ENCODE assay signal across 33 mouse cellular contexts in genomic region chr9:54944467-54944866, GRCm38 (mm10). TPM values are rescaled to one million over a fixed set of nuclear protein-coding genes. Genes with fewer than 3 reads are reported as not detected.
A peak's percentile ranks its signal among the peaks of the same experiment; 100 is the strongest.
DNase-seq lines count a peak whose midpoint lies in the region; ATAC-seq and TF ChIP-seq lines count a peak whose summit lies in the region.
"Had no signal": no experiment of that assay in that cellular context is flagged by ENCODE, and none has a peak within 500 bp of the region (broad histone marks: within the 10 kb centered on the region; RNA-seq: fewer than 3 reads in every experiment).

No protein-coding gene starts in this region.

- 62% methylated on average over 2 of the region's 2 CpGs for WGBS in hindbrain, postnatal 0 days
- 79% methylated on average over 2 of the region's 2 CpGs for WGBS in hindbrain, embryonic 13.5 days
- 71% methylated on average over 2 of the region's 2 CpGs for WGBS in midbrain, postnatal 0 days
- 71% methylated on average over 2 of the region's 2 CpGs for WGBS in midbrain, embryonic 13.5 days

- DNase-seq in adrenal gland, postnatal 14 days: peak; percentile 10
- no peak for DNase-seq in adrenal gland, postnatal 4 days (ENCODE audit: low spot score in 2 of 2)
- no peak for DNase-seq in hindbrain, postnatal 0 days (ENCODE audit: low spot score)
- DNase-seq in midbrain, postnatal 0 days (ENCODE audit: low spot score): no peak
- no peak for DNase-seq in layer of hippocampus, adult 18-20 months (ENCODE audit: low spot score in 2 of 2)
- no peak for DNase-seq in right cerebral cortex, postnatal 25 days
- DNase-seq: adrenal gland, adult 2 months; cerebellum, adult 8-10 months; cerebellum, postnatal 25 days; gastrocnemius, postnatal 36 days; heart, postnatal 36 days; kidney, postnatal 25 days; layer of hippocampus, postnatal 36 days; left cerebral cortex, postnatal 4 days; lung, adult 2 months; lung, postnatal 10 days; midbrain, embryonic 14.5 days; retina, postnatal 1 day; right cerebral cortex, postnatal 14 days; spleen, adult 18-20 months; thymus, adult 18-20 months; thymus, postnatal 25 days had no signal

- TF ChIP-seq CTCF in hindbrain, postnatal 0 days (IDR thresholded peaks at IDR 0.05; ENCODE audit: low read depth): 0 out of 2 replicates have a peak, but pooled peaks have one; percentile 8
- 0 out of 2 replicates have a peak, but pooled peaks have one; percentile 12 for TF ChIP-seq CTCF in midbrain, postnatal 0 days (IDR thresholded peaks at IDR 0.05)

- no peak overlapping the region for H3K27ac ChIP-seq in hindbrain, postnatal 0 days
- H3K27ac ChIP-seq in hindbrain, embryonic 13.5 days: no peak overlapping the region
- H3K27ac ChIP-seq in midbrain, postnatal 0 days (ENCODE audit: low read depth, low read length): no peak overlapping the region
- no peak overlapping the region for H3K27ac ChIP-seq in midbrain, embryonic 13.5 days
- H3K27ac ChIP-seq: hindbrain, embryonic 14.5 days; kidney, embryonic 15.5 days; liver, embryonic 14.5 days; macrophage; neural tube, embryonic 15.5 days had no signal

- no peak overlapping the region for H3K4me3 ChIP-seq in hindbrain, postnatal 0 days (ENCODE audit: low read length)
- no peak overlapping the region for H3K4me3 ChIP-seq in hindbrain, embryonic 13.5 days
- no peak overlapping the region for H3K4me3 ChIP-seq in midbrain, postnatal 0 days (ENCODE audit: low read depth, low read length)
- H3K4me3 ChIP-seq in midbrain, embryonic 13.5 days (replicated peaks): no peak overlapping the region
- H3K4me3 ChIP-seq: kidney, embryonic 15.5 days; neural tube, embryonic 15.5 days had no signal

- ATAC-seq in hindbrain, postnatal 0 days: no peak
- ATAC-seq in hindbrain, embryonic 13.5 days (ENCODE audit: low FRiP score): no peak
- ATAC-seq in midbrain, postnatal 0 days (ENCODE audit: low FRiP score): no peak
- ATAC-seq in midbrain, embryonic 13.5 days: no peak
- ATAC-seq: activated CD4-positive, CD25-positive, alpha-beta regulatory T cell, adult 4 months; forebrain, embryonic 14.5 days had no signal

- no peaks in the 10 kb centered on the region for H3K9me3 ChIP-seq in hindbrain, postnatal 0 days (ENCODE audit: low read length)
- H3K9me3 ChIP-seq in hindbrain, embryonic 13.5 days: no peaks in the 10 kb centered on the region
- no peaks in the 10 kb centered on the region for H3K9me3 ChIP-seq in midbrain, postnatal 0 days (ENCODE audit: low read length)
- H3K9me3 ChIP-seq in midbrain, embryonic 13.5 days: no peaks in the 10 kb centered on the region
- H3K9me3 ChIP-seq: kidney, embryonic 15.5 days; neural tube, embryonic 15.5 days had no signal

- no peaks in the 10 kb centered on the region for H3K4me1 ChIP-seq in hindbrain, postnatal 0 days (ENCODE audit: insufficient read depth, low read length)
- H3K4me1 ChIP-seq in hindbrain, embryonic 13.5 days (replicated peaks): no peaks in the 10 kb centered on the region
- no peaks in the 10 kb centered on the region for H3K4me1 ChIP-seq in midbrain, postnatal 0 days (ENCODE audit: insufficient read depth, low read length)
- no peaks in the 10 kb centered on the region for H3K4me1 ChIP-seq in midbrain, embryonic 13.5 days (replicated peaks)
- H3K4me1 ChIP-seq: kidney, embryonic 15.5 days; neural tube, embryonic 15.5 days had no signal

- no peak overlapping the region for H3K4me2 ChIP-seq in hindbrain, postnatal 0 days (ENCODE audit: low read depth, low read length)
- H3K4me2 ChIP-seq in hindbrain, embryonic 13.5 days: no peak overlapping the region
- no peak overlapping the region for H3K4me2 ChIP-seq in midbrain, postnatal 0 days (ENCODE audit: low read depth, low read length, poor library complexity, severe bottlenecking)
- no peak overlapping the region for H3K4me2 ChIP-seq in midbrain, embryonic 13.5 days (replicated peaks)
- H3K4me2 ChIP-seq: hindbrain, embryonic 14.5 days; kidney, embryonic 15.5 days; neural tube, embryonic 15.5 days had no signal

- H3K9ac ChIP-seq in hindbrain, postnatal 0 days (replicated peaks; ENCODE audit: low read length): no peak overlapping the region
- no peak overlapping the region for H3K9ac ChIP-seq in hindbrain, embryonic 13.5 days
- no peak overlapping the region for H3K9ac ChIP-seq in midbrain, postnatal 0 days (replicated peaks; ENCODE audit: low read length, poor library complexity, severe bottlenecking)
- no peak overlapping the region for H3K9ac ChIP-seq in midbrain, embryonic 13.5 days (replicated peaks)
- H3K9ac ChIP-seq: hindbrain, embryonic 14.5 days; kidney, embryonic 15.5 days; liver, embryonic 14.5 days; neural tube, embryonic 15.5 days had no signal

- H3K27me3 ChIP-seq in hindbrain, postnatal 0 days (ENCODE audit: insufficient read depth, low read length): no peaks in the 10 kb centered on the region
- no peaks in the 10 kb centered on the region for H3K27me3 ChIP-seq in hindbrain, embryonic 13.5 days
- H3K27me3 ChIP-seq in midbrain, postnatal 0 days (ENCODE audit: insufficient read depth, low read length): no peaks in the 10 kb centered on the region
- no peaks in the 10 kb centered on the region for H3K27me3 ChIP-seq in midbrain, embryonic 13.5 days
- H3K27me3 ChIP-seq: kidney, embryonic 15.5 days; neural tube, embryonic 15.5 days had no signal

- H3K36me3 ChIP-seq in hindbrain, postnatal 0 days (ENCODE audit: insufficient read depth, low read length): no peaks in the 10 kb centered on the region
- no peaks in the 10 kb centered on the region for H3K36me3 ChIP-seq in hindbrain, embryonic 13.5 days
- H3K36me3 ChIP-seq in midbrain, postnatal 0 days (ENCODE audit: insufficient read depth, low read length): peaks cover 3% of the 10 kb centered on the region; the same call in 1 of the 2 replicates
- H3K36me3 ChIP-seq in midbrain, embryonic 13.5 days: no peaks in the 10 kb centered on the region
- H3K36me3 ChIP-seq: kidney, embryonic 15.5 days; neural tube, embryonic 15.5 days had no signal

RNA-seq across cellular contexts. Expression of gene Psma4, which starts 6.1 kb away (rescaled TPM):
- total RNA-seq in adrenal gland, postnatal 14 days (2021): 183 and 205 TPM in 2 replicates
- 100 to 1,000 TPM; 187 to 197 TPM for total RNA-seq in adrenal gland, postnatal 4 days (2021)
- total RNA-seq in hindbrain, postnatal 0 days (2014; rRNA removed): 164 and 174 TPM in 2 replicates
- 249 and 261 TPM in 2 replicates for polyA plus RNA-seq in hindbrain, postnatal 0 days (2015; fragmentation: Nextera tagmentation; extraction: Ambion mirVana)
- 282 TPM in 2 replicates for polyA plus RNA-seq in hindbrain, embryonic 13.5 days (2015; fragmentation: Nextera tagmentation; extraction: Ambion mirVana)
- total RNA-seq in midbrain, postnatal 0 days (2014; rRNA removed): 188 and 640 TPM in 2 replicates
- polyA plus RNA-seq in midbrain, postnatal 0 days (2015; fragmentation: Nextera tagmentation; extraction: Ambion mirVana): 231 and 243 TPM in 2 replicates
- 272 and 282 TPM in 2 replicates for polyA plus RNA-seq in midbrain, embryonic 13.5 days (2015; fragmentation: Nextera tagmentation; extraction: Ambion mirVana)
- 100 to 1,000 TPM; 120 to 123 TPM for total RNA-seq in layer of hippocampus, adult 18-20 months (2021)

RNA-seq across cellular contexts. Expression of gene AY074887, which starts 6.3 kb away (rescaled TPM):
- total RNA-seq in adrenal gland, postnatal 14 days (2021): not detected in 2 replicates
- total RNA-seq in adrenal gland, postnatal 4 days (2021): under 1 TPM in 1 of 2 experiments, not detected in 1; 0.53 TPM
- not detected in 2 replicates for total RNA-seq in hindbrain, postnatal 0 days (2014; rRNA removed)
- polyA plus RNA-seq in hindbrain, postnatal 0 days (2015; fragmentation: Nextera tagmentation; extraction: Ambion mirVana): 0.73 and 0.98 TPM in 2 replicates
- 0.91 and 1.1 TPM in 2 replicates for polyA plus RNA-seq in hindbrain, embryonic 13.5 days (2015; fragmentation: Nextera tagmentation; extraction: Ambion mirVana)
- total RNA-seq in midbrain, postnatal 0 days (2014; rRNA removed): not detected in 2 replicates
- polyA plus RNA-seq in midbrain, postnatal 0 days (2015; fragmentation: Nextera tagmentation; extraction: Ambion mirVana): 0.53 and 1.2 TPM in 2 replicates
- polyA plus RNA-seq in midbrain, embryonic 13.5 days (2015; fragmentation: Nextera tagmentation; extraction: Ambion mirVana): 1.1 and 1.2 TPM in 2 replicates
- not detected for total RNA-seq in layer of hippocampus, adult 18-20 months (2021)
- total RNA-seq: adrenal gland, adult 2 months; gastrocnemius, postnatal 36 days; heart, adult 8-10 months; heart, postnatal 36 days; left cerebral cortex, postnatal 4 days; megakaryocyte-erythroid progenitor cell, adult 5-6 weeks had no signal
- polyA plus RNA-seq: activated CD4-positive, CD25-positive, alpha-beta regulatory T cell, adult 4 months; adrenal gland, adult 2 months; lung, adult 2 months; macrophage had no signal

RNA-seq across cellular contexts. Expression of gene Hykk, which starts 27.4 kb away (rescaled TPM):
- total RNA-seq in adrenal gland, postnatal 14 days (2021): 2.4 and 8.6 TPM in 2 replicates
- 1 to 10 TPM; 5.7 to 6.3 TPM for total RNA-seq in adrenal gland, postnatal 4 days (2021)
- total RNA-seq in hindbrain, postnatal 0 days (2014; rRNA removed): 2.0 and 2.7 TPM in 2 replicates
- 1.6 and 2.1 TPM in 2 replicates for polyA plus RNA-seq in hindbrain, postnatal 0 days (2015; fragmentation: Nextera tagmentation; extraction: Ambion mirVana)
- polyA plus RNA-seq in hindbrain, embryonic 13.5 days (2015; fragmentation: Nextera tagmentation; extraction: Ambion mirVana): 3.1 and 3.2 TPM in 2 replicates
- 1.4 and 2.5 TPM in 2 replicates for total RNA-seq in midbrain, postnatal 0 days (2014; rRNA removed)
- polyA plus RNA-seq in midbrain, postnatal 0 days (2015; fragmentation: Nextera tagmentation; extraction: Ambion mirVana): 1.2 and 1.3 TPM in 2 replicates
- 2.9 and 3.0 TPM in 2 replicates for polyA plus RNA-seq in midbrain, embryonic 13.5 days (2015; fragmentation: Nextera tagmentation; extraction: Ambion mirVana)
- total RNA-seq in layer of hippocampus, adult 18-20 months (2021): 1 to 10 TPM; 2.7 to 2.8 TPM
- total RNA-seq: megakaryocyte-erythroid progenitor cell, adult 5-6 weeks had no signal

RNA-seq across cellular contexts. Expression of gene Chrna5, which starts 36.2 kb away (rescaled TPM):
- 0.85 and 1.2 TPM in 2 replicates for total RNA-seq in adrenal gland, postnatal 14 days (2021)
- total RNA-seq in adrenal gland, postnatal 4 days (2021): 1 to 10 TPM; 2.4 to 3.5 TPM
- total RNA-seq in hindbrain, postnatal 0 days (2014; rRNA removed): 3.6 and 4.8 TPM in 2 replicates
- polyA plus RNA-seq in hindbrain, postnatal 0 days (2015; fragmentation: Nextera tagmentation; extraction: Ambion mirVana): 2.4 and 2.8 TPM in 2 replicates
- polyA plus RNA-seq in hindbrain, embryonic 13.5 days (2015; fragmentation: Nextera tagmentation; extraction: Ambion mirVana): 4.7 and 6.7 TPM in 2 replicates
- 3.1 and 3.8 TPM in 2 replicates for total RNA-seq in midbrain, postnatal 0 days (2014; rRNA removed)
- 1.8 and 2.1 TPM in 2 replicates for polyA plus RNA-seq in midbrain, postnatal 0 days (2015; fragmentation: Nextera tagmentation; extraction: Ambion mirVana)
- 2.9 and 4.0 TPM in 2 replicates for polyA plus RNA-seq in midbrain, embryonic 13.5 days (2015; fragmentation: Nextera tagmentation; extraction: Ambion mirVana)
- total RNA-seq in layer of hippocampus, adult 18-20 months (2021): 1 to 10 TPM; 8.2 to 9.0 TPM
- total RNA-seq: gastrocnemius, postnatal 36 days; heart, adult 8-10 months; megakaryocyte-erythroid progenitor cell, adult 5-6 weeks had no signal
- polyA plus RNA-seq: activated CD4-positive, CD25-positive, alpha-beta regulatory T cell, adult 4 months; lung, adult 2 months; macrophage had no signal
